23 mouse cellular contexts compared by ENCODE assay signal in the genomic region with DNA sequence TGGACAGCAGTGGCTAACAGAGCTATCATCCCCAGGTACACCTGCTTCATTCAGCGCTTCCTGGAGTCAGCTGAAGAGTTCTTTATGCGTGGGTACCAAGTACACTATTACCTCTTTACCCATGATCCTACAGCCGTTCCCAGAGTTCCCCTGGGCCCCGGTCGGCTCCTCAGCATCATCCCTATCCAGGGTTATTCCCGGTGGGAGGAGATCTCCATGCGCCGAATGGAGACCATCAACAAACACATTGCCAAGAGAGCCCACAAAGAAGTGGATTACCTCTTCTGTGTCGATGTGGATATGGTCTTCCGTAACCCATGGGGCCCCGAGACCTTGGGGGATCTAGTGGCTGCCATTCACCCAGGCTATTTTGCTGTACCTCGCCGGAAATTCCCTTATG. TPM values are rescaled to one million over a fixed set of nuclear protein-coding genes. Genes with fewer than 3 reads are reported as not detected.
DNase-seq lines count a peak whose midpoint lies in the region; ATAC-seq and TF ChIP-seq lines count a peak whose summit lies in the region.
"Had no signal": no experiment of that assay in that cellular context is flagged by ENCODE, and none has a peak within 500 bp of the region (broad histone marks: within the 10 kb centered on the region; RNA-seq: fewer than 3 reads in every experiment).

No protein-coding gene starts in this region.

- 95% methylated on average over 13 of the region's 13 CpGs for WGBS in thymus, adult 2 months
- 89% methylated on average over 13 of the region's 13 CpGs for WGBS in forebrain, embryonic 12.5 days

- no peaks in the 10 kb centered on the region for H3K27me3 ChIP-seq in thymus, adult 2 months (ENCODE audit: control insufficient read depth, insufficient read depth, low read length)
- H3K27me3 ChIP-seq in E14TG2a.4 (ENCODE audit: insufficient read depth, low read length): no peaks in the 10 kb centered on the region
- H3K27me3 ChIP-seq in forebrain, embryonic 12.5 days: no peaks in the 10 kb centered on the region
- H3K27me3 ChIP-seq: embryonic facial prominence, embryonic 13.5 days; forebrain, embryonic 13.5 days had no signal

- H3K27ac ChIP-seq in thymus, adult 2 months (ENCODE audit: control insufficient read depth, insufficient read depth, low read length): no peak overlapping the region
- peak overlapping the region; percentile 42 for H3K27ac ChIP-seq in ES-E14 (ENCODE audit: insufficient read depth, low read depth, low read length, poor library complexity, severe bottlenecking)
- no peak overlapping the region for H3K27ac ChIP-seq in forebrain, embryonic 12.5 days
- H3K27ac ChIP-seq: embryonic facial prominence, embryonic 13.5 days; forebrain, embryonic 13.5 days; heart, embryonic 13.5 days; hindbrain, embryonic 13.5 days; hindbrain, postnatal 0 days had no signal

- H3K4me2 ChIP-seq in forebrain, embryonic 12.5 days: no peak overlapping the region
- H3K4me2 ChIP-seq: embryonic facial prominence, embryonic 13.5 days; forebrain, embryonic 13.5 days; heart, embryonic 13.5 days; hindbrain, embryonic 13.5 days had no signal

- peak overlapping the region; percentile 38; the same call in 1 of the 2 replicates for H3K9ac ChIP-seq in ES-E14 (ENCODE audit: insufficient read depth, low read depth, low read length, poor library complexity, severe bottlenecking)
- no peak overlapping the region for H3K9ac ChIP-seq in forebrain, embryonic 12.5 days
- H3K9ac ChIP-seq: embryonic facial prominence, embryonic 13.5 days; forebrain, embryonic 13.5 days; forebrain, postnatal 0 days; heart, embryonic 13.5 days; hindbrain, embryonic 13.5 days had no signal

- peak; percentile 2 for DNase-seq in heart, postnatal 4 days
- no peak for DNase-seq in heart, postnatal 36 days
- DNase-seq in thymus, postnatal 4 days: peak; percentile 2
- DNase-seq in thymus, adult 2 months: no peak
- DNase-seq in ES-E14 (ENCODE audit: low read depth, low spot score): no peak
- DNase-seq: adrenal gland, postnatal 10 days; cerebellum, adult 11 months; cerebellum, adult 9-10 months; cerebellum, postnatal 36 days; forebrain, postnatal 0 days; gastrocnemius, postnatal 14 days had no signal

- no peak overlapping the region for H3K4me3 ChIP-seq in thymus, adult 2 months (ENCODE audit: control insufficient read depth, insufficient read depth, low read length)
- H3K4me3 ChIP-seq in E14TG2a.4 (replicated peaks; ENCODE audit: low read length) (peak overlapping the region; percentile 71), ES-E14 (ENCODE audit: insufficient read depth in 1 of 2, low read depth in 1 of 2, low read length in 2 of 2, poor library complexity in 1 of 2, severe bottlenecking in 1 of 2) (peak overlapping the region; percentile 40 to 43)
- H3K4me3 ChIP-seq in forebrain, embryonic 12.5 days (replicated peaks): no peak overlapping the region
- H3K4me3 ChIP-seq: embryonic facial prominence, embryonic 13.5 days; forebrain, embryonic 13.5 days; heart, embryonic 13.5 days; hindbrain, embryonic 13.5 days had no signal

- no peak for ATAC-seq in forebrain, embryonic 12.5 days (ENCODE audit: low FRiP score)
- ATAC-seq: forebrain, embryonic 13.5 days; forebrain, postnatal 0 days; hindbrain, postnatal 0 days had no signal

- no peaks in the 10 kb centered on the region for H3K36me3 ChIP-seq in thymus, adult 2 months (ENCODE audit: control insufficient read depth, insufficient read depth, low read length)
- H3K36me3 ChIP-seq in E14TG2a.4 (ENCODE audit: insufficient read depth, low read length) (peaks cover 4% of the 10 kb centered on the region; the same call in 1 of the 2 replicates), ES-E14 (ENCODE audit: control insufficient read depth, insufficient read depth, low read length, poor library complexity, severe bottlenecking) (no peaks in the 10 kb centered on the region)
- no peaks in the 10 kb centered on the region for H3K36me3 ChIP-seq in forebrain, embryonic 12.5 days (replicated peaks)
- H3K36me3 ChIP-seq: embryonic facial prominence, embryonic 13.5 days; heart, embryonic 13.5 days; hindbrain, embryonic 13.5 days had no signal

- no peaks in the 10 kb centered on the region for H3K4me1 ChIP-seq in thymus, adult 2 months (replicated peaks; ENCODE audit: control insufficient read depth, insufficient read depth, low read length)
- peaks cover 63% of the 10 kb centered on the region for H3K4me1 ChIP-seq in E14TG2a.4 (replicated peaks; ENCODE audit: low read depth, low read length)
- peaks cover 4 to 14% of the 10 kb centered on the region in 2 experiments for H3K4me1 ChIP-seq in ES-E14 (ENCODE audit: control insufficient read depth in 2 of 2, insufficient read depth in 2 of 2, low read length in 2 of 2, poor library complexity in 1 of 2)
- H3K4me1 ChIP-seq in forebrain, embryonic 12.5 days: no peaks in the 10 kb centered on the region
- H3K4me1 ChIP-seq: embryonic facial prominence, embryonic 13.5 days; forebrain, embryonic 13.5 days; heart, embryonic 13.5 days; hindbrain, embryonic 13.5 days had no signal

- intact Hi-C loops in heart, postnatal 36 days (cut with DNase I): no loop called here

- H3K9me3 ChIP-seq in E14TG2a.4 (ENCODE audit: low read length) (no peaks in the 10 kb centered on the region), ES-E14 (ENCODE audit: control insufficient read depth, insufficient read depth, low read depth, low read length) (no peaks in the 10 kb centered on the region)
- no peaks in the 10 kb centered on the region for H3K9me3 ChIP-seq in forebrain, embryonic 12.5 days
- H3K9me3 ChIP-seq: embryonic facial prominence, embryonic 13.5 days; forebrain, embryonic 13.5 days; heart, embryonic 13.5 days; hindbrain, embryonic 13.5 days had no signal

- TF ChIP-seq CTCF in thymus, adult 2 months (IDR thresholded peaks at IDR 0.05; ENCODE audit: borderline replicate concordance, control insufficient read depth, extremely low read depth, insufficient read depth, low read length, poor library complexity): no peak
- TF ChIP-seq CTCF in E14TG2a.4 (conservative IDR thresholded peaks at IDR 0.05; ENCODE audit: low read length): no peak

- in situ Hi-C loops in ES-E14 (cut with MboI; ENCODE audit: low sequenced_read_pairs in 2 of 2, unreplicated experiment in 2 of 2): no loop called here

- no peak for TF ChIP-seq POLR2A in thymus, adult 2 months (IDR thresholded peaks at IDR 0.05; ENCODE audit: control insufficient read depth, extremely low read depth, insufficient read depth, low read length, poor library complexity)

TF ChIP-seq in ES-E14, 5 proteins besides CTCF, POLR2A, EP300 and RAD21:
- TF ChIP-seq ZNF384 (IDR thresholded peaks at IDR 0.05; ENCODE audit: low read depth, low read length): no peak
- TF ChIP-seq HCFC1 (IDR thresholded peaks at IDR 0.05; ENCODE audit: borderline replicate concordance, insufficient read depth, low read length): no peak
- TF ChIP-seq MAFK (IDR thresholded peaks at IDR 0.05; ENCODE audit: insufficient read depth, low read depth, low read length): no peak
- TF ChIP-seq CHD2 (IDR thresholded peaks at IDR 0.05; ENCODE audit: low read depth, low read length): no peak
- TF ChIP-seq ZC3H11A (IDR thresholded peaks at IDR 0.05; ENCODE audit: borderline replicate concordance, low read depth, low read length): no peak

RNA-seq across cellular contexts. Expression of a gene that starts 1.2 kb away (rescaled TPM):
- total RNA-seq in heart, postnatal 4 days (2021): 1 to 10 TPM in 1 of 2 experiments, not detected in 1; 1.2 TPM
- 1 to 10 TPM in 1 of 2 experiments, under 1 TPM in 1; 0.84 to 1.3 TPM for total RNA-seq in heart, postnatal 36 days (2021)
- polyA plus RNA-seq in thymus, adult 2 months (2012; rRNA removed): 0.47 and 0.61 TPM in 2 replicates
- total RNA-seq in ES-E14 (2012; rRNA removed): 0.80 and 5.1 TPM in 2 replicates
- polyA plus RNA-seq in forebrain, embryonic 12.5 days (2016; fragmentation: Nextera tagmentation; extraction: Ambion mirVana): 0.61 and 0.64 TPM in 2 replicates
- total RNA-seq: CH12.LX; forebrain, postnatal 0 days; hematopoietic stem cell, adult 5-6 weeks; hindbrain, postnatal 0 days; MEL had no signal
- polyA plus RNA-seq: embryonic facial prominence, embryonic 13.5 days had no signal

RNA-seq across cellular contexts. Expression of a gene that starts 8.0 kb away (rescaled TPM):
- 1 to 10 TPM in 1 of 2 experiments, under 1 TPM in 1; 0.83 to 1.8 TPM for total RNA-seq in heart, postnatal 4 days (2021)
- 1 to 10 TPM; 2.6 to 3.7 TPM for total RNA-seq in heart, postnatal 36 days (2021)
- polyA plus RNA-seq in thymus, adult 2 months (2012; rRNA removed): 2.5 and 2.8 TPM in 2 replicates
- total RNA-seq in ES-E14 (2012; rRNA removed): 1.4 and 3.1 TPM in 2 replicates
- polyA plus RNA-seq in forebrain, embryonic 12.5 days (2016; fragmentation: Nextera tagmentation; extraction: Ambion mirVana): 0.32 TPM in 2 replicates
- total RNA-seq: CH12.LX; hematopoietic stem cell, adult 5-6 weeks; MEL had no signal
- polyA plus RNA-seq: forebrain, embryonic 13.5 days; heart, postnatal 0 days had no signal

RNA-seq across cellular contexts. Expression of a gene that starts 8.2 kb away (rescaled TPM):
- total RNA-seq in heart, postnatal 4 days (2021): 10 to 100 TPM; 23.9 to 26.0 TPM
- 10 to 100 TPM; 13.3 to 13.6 TPM for total RNA-seq in heart, postnatal 36 days (2021)
- polyA plus RNA-seq in thymus, adult 2 months (2012; rRNA removed): 45.4 and 51.6 TPM in 2 replicates
- total RNA-seq in ES-E14 (2012; rRNA removed): 18.2 and 24.8 TPM in 2 replicates
- polyA plus RNA-seq in forebrain, embryonic 12.5 days (2016; fragmentation: Nextera tagmentation; extraction: Ambion mirVana): 55.2 and 62.6 TPM in 2 replicates

RNA-seq across cellular contexts. Expression of a gene that starts 36.8 kb away (rescaled TPM):
- total RNA-seq in heart, postnatal 4 days (2021): 10 to 100 TPM; 48.3 to 50.4 TPM
- 10 to 100 TPM; 38.2 to 41.8 TPM for total RNA-seq in heart, postnatal 36 days (2021)
- 50.7 and 53.8 TPM in 2 replicates for polyA plus RNA-seq in thymus, adult 2 months (2012; rRNA removed)
- total RNA-seq in ES-E14 (2012; rRNA removed): 24.9 and 29.9 TPM in 2 replicates
- polyA plus RNA-seq in forebrain, embryonic 12.5 days (2016; fragmentation: Nextera tagmentation; extraction: Ambion mirVana): 58.0 and 58.1 TPM in 2 replicates

RNA-seq across cellular contexts. Expression of a gene that starts 38.5 kb away (rescaled TPM):
- total RNA-seq in heart, postnatal 4 days (2021): not detected
- not detected for total RNA-seq in heart, postnatal 36 days (2021)
- polyA plus RNA-seq in thymus, adult 2 months (2012; rRNA removed): not detected in 2 replicates
- total RNA-seq in ES-E14 (2012; rRNA removed): 12.9 and 14.2 TPM in 2 replicates
- polyA plus RNA-seq in forebrain, embryonic 12.5 days (2016; fragmentation: Nextera tagmentation; extraction: Ambion mirVana): 1.3 and 2.3 TPM in 2 replicates
- total RNA-seq: gastrocnemius, adult 18-20 months; hematopoietic stem cell, adult 5-6 weeks; MEL had no signal

Comparison
In these comparisons a context has a peak if more than half of its experiments do, and no peak if none do; other contexts are left out.
1. DNase-seq: peak in heart, postnatal 4 days (single experiment) and thymus, postnatal 4 days (single experiment); none in heart, postnatal 36 days (0 of 2), thymus, adult 2 months (single experiment) and ES-E14 (single experiment).
2. H3K4me3 ChIP-seq: peak in E14TG2a.4 (single experiment) and ES-E14 (2 of 2); none in thymus, adult 2 months (single experiment) and forebrain, embryonic 12.5 days (single experiment).